Mouse (Mus musculus): ENCODE results near the gene 6030408B16Rik. TPM values are rescaled to one million over a fixed set of nuclear protein-coding genes. Genes with fewer than 3 reads are reported as not detected.

The 6030408B16Rik gene
- polyA plus RNA-seq, 2 experiments: 0.74 to 1.0 TPM

DNA sequence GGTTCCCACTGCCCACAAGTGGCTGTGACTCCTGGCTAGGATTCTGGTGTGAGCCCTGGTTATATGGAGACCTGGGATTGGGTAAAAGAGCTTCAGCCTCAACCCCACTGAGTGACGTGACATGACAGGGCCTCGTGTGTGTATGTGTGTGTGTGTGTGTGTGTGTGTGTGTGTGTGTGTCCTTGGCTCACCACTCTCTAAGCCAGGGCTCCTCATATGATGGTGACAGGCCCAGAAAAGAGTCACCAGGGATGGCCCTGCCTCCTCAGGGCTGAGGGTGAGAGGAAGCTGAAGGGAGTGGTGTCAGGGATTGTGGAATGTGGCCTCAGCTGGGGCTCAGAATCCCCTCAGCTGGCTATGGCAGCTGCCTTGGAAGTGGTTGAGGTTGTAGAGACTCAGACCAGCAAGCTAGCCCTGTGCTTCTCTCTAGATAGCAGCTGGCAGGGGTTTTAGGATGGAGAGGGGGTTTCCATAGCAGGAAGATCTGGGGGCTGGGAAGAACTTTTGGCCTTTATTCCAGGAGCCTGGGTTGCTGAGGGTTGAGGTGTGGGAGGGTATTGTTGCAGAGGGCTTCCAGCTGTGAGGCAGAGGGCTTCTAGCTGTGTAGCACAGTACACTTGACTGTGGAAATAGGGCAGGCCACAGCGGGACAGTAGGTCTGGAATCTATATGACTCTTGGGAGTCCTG, 36.0 kb downstream of the 6030408B16Rik start:
- Histone ChIP-seq H3K27me3 (ENCODE audit: control insufficient read depth, insufficient read depth, low read length) (no peaks in the 10 kb centered on the region), H3K9ac (ENCODE audit: low read depth, low read length, severe bottlenecking) (no peak overlapping the region), H3K4me2 (replicated peaks; ENCODE audit: low read depth, low read length, severe bottlenecking) (no peak overlapping the region), H3K4me3 (replicated peaks; ENCODE audit: low read length) (no peak overlapping the region), H3K4me1 (ENCODE audit: control insufficient read depth, insufficient read depth, low read length) (no peaks in the 10 kb centered on the region), H3K36me3 (ENCODE audit: control insufficient read depth, insufficient read depth, low read length) (no peaks in the 10 kb centered on the region), H3K9me3 (ENCODE audit: control insufficient read depth, low read length) (no peaks in the 10 kb centered on the region), H3K27ac (replicated peaks; ENCODE audit: low read depth, low read length) (no peak overlapping the region)
- WGBS: 45% methylated on average over 3 of the region's 3 CpGs
- DNase-seq (ENCODE audit: low spot score) (no peak), ATAC-seq (ENCODE audit: low FRiP score, low read depth) (peak; percentile 13; the same call in 1 of the 2 replicates)
- no peak for TF ChIP-seq POLR2A (IDR thresholded peaks at IDR 0.05; ENCODE audit: borderline replicate concordance, extremely low read depth, insufficient read depth, insufficient read length)

GRCm38 (mm10) chr15:101329564-101329892, 36.5 kb downstream of the 6030408B16Rik start:
- Histone ChIP-seq H3K4me1 (ENCODE audit: control insufficient read depth, insufficient read depth, low read length) (no peaks in the 10 kb centered on the region), H3K27me3 (ENCODE audit: control insufficient read depth, insufficient read depth, low read length) (no peaks in the 10 kb centered on the region), H3K4me3 (replicated peaks; ENCODE audit: low read length) (no peak overlapping the region), H3K27ac (replicated peaks; ENCODE audit: low read depth, low read length) (no peak overlapping the region), H3K36me3 (ENCODE audit: control insufficient read depth, insufficient read depth, low read length) (no peaks in the 10 kb centered on the region), H3K4me2 (replicated peaks; ENCODE audit: low read depth, low read length, severe bottlenecking) (no peak overlapping the region), H3K9me3 (ENCODE audit: control insufficient read depth, low read length) (no peaks in the 10 kb centered on the region), H3K9ac (ENCODE audit: low read depth, low read length, severe bottlenecking) (no peak overlapping the region)
- WGBS: 65% methylated on average over 3 of the region's 3 CpGs
- ATAC-seq (ENCODE audit: low FRiP score, low read depth) (no peak), DNase-seq (ENCODE audit: low spot score) (no peak)
- TF ChIP-seq POLR2A (IDR thresholded peaks at IDR 0.05; ENCODE audit: borderline replicate concordance, extremely low read depth, insufficient read depth, insufficient read length): no peak

- H3K4me2 ChIP-seq (replicated peaks; ENCODE audit: low read depth, low read length, severe bottlenecking): no peak overlapping the region
- H3K9me3 ChIP-seq (ENCODE audit: control insufficient read depth, low read length): no peaks in the 10 kb centered on the region
- no peak overlapping the region for H3K9ac ChIP-seq (ENCODE audit: low read depth, low read length, severe bottlenecking)
- H3K27me3 ChIP-seq (ENCODE audit: control insufficient read depth, insufficient read depth, low read length): no peaks in the 10 kb centered on the region
- TF ChIP-seq POLR2A (IDR thresholded peaks at IDR 0.05; ENCODE audit: borderline replicate concordance, extremely low read depth, insufficient read depth, insufficient read length): no peak
- no peak for DNase-seq (ENCODE audit: low spot score)
- 75% methylated on average over 4 of the region's 4 CpGs for WGBS
- no peaks in the 10 kb centered on the region for H3K36me3 ChIP-seq (ENCODE audit: control insufficient read depth, insufficient read depth, low read length)
- ATAC-seq (ENCODE audit: low FRiP score, low read depth): no peak
- no peak overlapping the region for H3K27ac ChIP-seq (replicated peaks; ENCODE audit: low read depth, low read length)
- H3K4me3 ChIP-seq (replicated peaks; ENCODE audit: low read length): no peak overlapping the region
- no peaks in the 10 kb centered on the region for H3K4me1 ChIP-seq (ENCODE audit: control insufficient read depth, insufficient read depth, low read length)
Measured at GRCm38 (mm10) chr15:101331090-101331489, 38.1 kb downstream of the 6030408B16Rik start.

GRCm38 (mm10) chr15:101332370-101332769, 39.4 kb downstream of the 6030408B16Rik start:
- WGBS: 72% methylated on average over 3 of the region's 4 CpGs
- H3K4me1 ChIP-seq (ENCODE audit: control insufficient read depth, insufficient read depth, low read length): no peaks in the 10 kb centered on the region
- H3K9me3 ChIP-seq (ENCODE audit: control insufficient read depth, low read length): no peaks in the 10 kb centered on the region
- H3K27me3 ChIP-seq (ENCODE audit: control insufficient read depth, insufficient read depth, low read length): no peaks in the 10 kb centered on the region
- H3K9ac ChIP-seq (ENCODE audit: low read depth, low read length, severe bottlenecking): no peak overlapping the region
- H3K4me2 ChIP-seq (replicated peaks; ENCODE audit: low read depth, low read length, severe bottlenecking): no peak overlapping the region
- ATAC-seq (ENCODE audit: low FRiP score, low read depth) (no peak), DNase-seq (ENCODE audit: low spot score) (no peak)
- H3K27ac ChIP-seq (replicated peaks; ENCODE audit: low read depth, low read length): no peak overlapping the region
- no peaks in the 10 kb centered on the region for H3K36me3 ChIP-seq (ENCODE audit: control insufficient read depth, insufficient read depth, low read length)
- H3K4me3 ChIP-seq (replicated peaks; ENCODE audit: low read length): no peak overlapping the region
- TF ChIP-seq POLR2A (IDR thresholded peaks at IDR 0.05; ENCODE audit: borderline replicate concordance, extremely low read depth, insufficient read depth, insufficient read length): no peak

GRCm38 (mm10) chr15:101333165-101333564, 40.2 kb downstream of the 6030408B16Rik start:
- WGBS: 0% methylated on average over 1 of the region's 1 CpGs
- no peak for TF ChIP-seq POLR2A (IDR thresholded peaks at IDR 0.05; ENCODE audit: borderline replicate concordance, extremely low read depth, insufficient read depth, insufficient read length)
- no peaks in the 10 kb centered on the region for H3K9me3 ChIP-seq (ENCODE audit: control insufficient read depth, low read length)
- H3K4me3 ChIP-seq (replicated peaks; ENCODE audit: low read length): no peak overlapping the region
- ATAC-seq (ENCODE audit: low FRiP score, low read depth) (no peak), DNase-seq (ENCODE audit: low spot score) (peak; percentile 56)
- H3K4me1 ChIP-seq (ENCODE audit: control insufficient read depth, insufficient read depth, low read length): no peaks in the 10 kb centered on the region
- H3K9ac ChIP-seq (ENCODE audit: low read depth, low read length, severe bottlenecking): peak overlapping the region; percentile 18; the same call in 1 of the 2 replicates
- H3K27me3 ChIP-seq (ENCODE audit: control insufficient read depth, insufficient read depth, low read length): no peaks in the 10 kb centered on the region
- H3K4me2 ChIP-seq (replicated peaks; ENCODE audit: low read depth, low read length, severe bottlenecking): no peak overlapping the region
- H3K27ac ChIP-seq (replicated peaks; ENCODE audit: low read depth, low read length): no peak overlapping the region
- H3K36me3 ChIP-seq (ENCODE audit: control insufficient read depth, insufficient read depth, low read length): no peaks in the 10 kb centered on the region

Measured in limb, embryonic 14.5 days (tissue).